Mouse (Mus musculus) forebrain, embryonic 14.5 days (tissue): Measurements from ENCODE around the gene Rnf181. TPM values are rescaled to one million over a fixed set of nuclear protein-coding genes. Genes with fewer than 3 reads are reported as not detected.

Experiments used
- ATAC-seq: fragments of 200-750 bp; cut with Nextera tagmentation; 2 replicates; pipeline ENCODE4 v1.8.0; 2017; ENCODE audit warnings: mild to moderate bottlenecking, moderate library complexity
- DNase-seq: peaks from one replicate; pipeline ENCODE4 v3.0.0-alpha.2; 2015; ENCODE audit warnings: low spot score
- H3K27ac ChIP-seq: fragments of 300-500 bp; sonication (generic); 2 replicates; pipeline ENCODE4 v1.5.1; 2014; ENCODE audit warnings: low read depth, mild to moderate bottlenecking, control low read depth, low read length, moderate library complexity
- H3K27me3 ChIP-seq: fragments of 300-500 bp; sonication (generic); replicated peaks from 2 replicates; pipeline ENCODE4 v1.6.1; 2014; ENCODE audit warnings: low read length, control low read depth, mixed read lengths; ENCODE audit not compliant: control insufficient read depth, insufficient read depth
- H3K36me3 ChIP-seq: fragments of 300-500 bp; sonication (generic); 2 replicates; pipeline ENCODE4 v1.6.1; 2014; ENCODE audit warnings: low read length, control low read depth; ENCODE audit not compliant: control insufficient read depth, insufficient read depth
- H3K4me1 ChIP-seq: fragments of 300-500 bp; sonication (generic); 2 replicates; pipeline ENCODE4 v1.6.1; 2014; ENCODE audit warnings: antibody characterized with exemption, low read length, control low read depth; ENCODE audit not compliant: control insufficient read depth, insufficient read depth
- H3K4me2 ChIP-seq: fragments of 300-500 bp; sonication (generic); 2 replicates; pipeline ENCODE4 v1.6.1; 2014; ENCODE audit warnings: mild to moderate bottlenecking, control low read depth, low read length
- H3K4me3 ChIP-seq: fragments of 300-500 bp; sonication (generic); 2 replicates; pipeline ENCODE4 v1.5.1; 2014; ENCODE audit warnings: low read depth, low read length, control low read depth
- H3K9ac ChIP-seq: fragments of 300-500 bp; sonication (generic); 2 replicates; pipeline ENCODE4 v1.6.1; 2014; ENCODE audit warnings: mild to moderate bottlenecking, low read length, control low read depth, moderate library complexity
- H3K9me3 ChIP-seq: fragments of 300-500 bp; sonication (generic); replicated peaks from 2 replicates; pipeline ENCODE4 v1.6.1; 2016; ENCODE audit warnings: low read length, control low read depth, mixed read lengths; ENCODE audit not compliant: control insufficient read depth
- WGBS: fragments of 180-500 bp; shearing (Covaris S2); extraction: QIAGEN DNeasy Blood & Tissue Kit; methylation state at CpG from one replicate; pipeline ENCODE4 v1.1.7; 2014; 5-methylcytosine and 5-hydroxymethylcytosine counted together
- polyA plus RNA-seq: library from polyadenylated mRNA; unstranded; fragments of >200 nt; fragmentation: Nextera tagmentation; extraction: Ambion mirVana; gene quantifications from 2 replicates; pipeline ENCODE4 v1.2.1, GENCODE M21; 2014

The Rnf181 gene
- polyA plus RNA-seq, 1 experiment from 2014 or later = 123 TPM

- no peaks in the 10 kb centered on the region for H3K9me3 ChIP-seq
- H3K9ac ChIP-seq = no peak overlapping the region
- no peaks in the 10 kb centered on the region for H3K36me3 ChIP-seq
- no peaks in the 10 kb centered on the region for H3K27me3 ChIP-seq
- H3K27ac ChIP-seq = no peak overlapping the region
- DNase-seq = no peak
- 78% methylated on average over 12 of the region's 12 CpGs for WGBS
- no peak for ATAC-seq
- no peaks in the 10 kb centered on the region for H3K4me1 ChIP-seq
- no peak overlapping the region for H3K4me2 ChIP-seq
- no peak overlapping the region for H3K4me3 ChIP-seq
Measured at GRCm38 (mm10) chr6:72370091-72370490, 3.3 kb upstream of the Rnf181 start.

- 80% methylated on average over 4 of the region's 4 CpGs for WGBS
Measured at GRCm38 (mm10) chr6:72369557-72369956, 2.8 kb upstream of the Rnf181 start.

GRCm38 (mm10) chr6:72367460-72367974 is 761 bp upstream of the Rnf181 start:
- H3K9me3 ChIP-seq = no peaks in the 10 kb centered on the region

More at GRCm38 (mm10) chr6:72369557-72369956, 2.8 kb upstream of the Rnf181 start:
- Histone ChIP-seq H3K27ac (no peak overlapping the region), H3K4me2 (no peak overlapping the region), H3K9me3 (no peaks in the 10 kb centered on the region), H3K4me1 (no peaks in the 10 kb centered on the region), H3K9ac (no peak overlapping the region), H3K4me3 (no peak overlapping the region), H3K27me3 (no peaks in the 10 kb centered on the region), H3K36me3 (no peaks in the 10 kb centered on the region)
- no peak for DNase-seq
- no peak for ATAC-seq

GRCm38 (mm10) chr6:72366304-72366703 is 452 bp downstream of the Rnf181 start:
- Histone ChIP-seq H3K4me2 (no peak overlapping the region), H3K4me3 (no peak overlapping the region), H3K27me3 (no peaks in the 10 kb centered on the region), H3K36me3 (no peaks in the 10 kb centered on the region), H3K27ac (no peak overlapping the region), H3K4me1 (peaks cover 5% of the 10 kb centered on the region), H3K9me3 (no peaks in the 10 kb centered on the region), H3K9ac (no peak overlapping the region)
- DNase-seq = no peak
- WGBS = 63% methylated on average over 3 of the region's 3 CpGs
- no peak for ATAC-seq

More at GRCm38 (mm10) chr6:72367460-72367974, 761 bp upstream of the Rnf181 start:
- no peak for ATAC-seq
- H3K27ac ChIP-seq = no peak overlapping the region
- no peak for DNase-seq
- no peak overlapping the region for H3K4me2 ChIP-seq
- H3K4me1 ChIP-seq = no peaks in the 10 kb centered on the region
- H3K9ac ChIP-seq = no peak overlapping the region
- no peaks in the 10 kb centered on the region for H3K27me3 ChIP-seq
- WGBS = 88% methylated on average over 3 of the region's 4 CpGs
- H3K4me3 ChIP-seq = no peak overlapping the region
- no peaks in the 10 kb centered on the region for H3K36me3 ChIP-seq

GRCm38 (mm10) chr6:72364985-72365384 is 1.8 kb downstream of the Rnf181 start:
- H3K4me2 ChIP-seq = no peak overlapping the region
- no peak overlapping the region for H3K4me3 ChIP-seq
- ATAC-seq (no peak), DNase-seq (no peak)
- no peak overlapping the region for H3K9ac ChIP-seq
- H3K9me3 ChIP-seq = no peaks in the 10 kb centered on the region
- peaks cover 7% of the 10 kb centered on the region for H3K36me3 ChIP-seq
- no peaks in the 10 kb centered on the region for H3K27me3 ChIP-seq
- WGBS = 74% methylated on average over 6 of the region's 6 CpGs
- no peak overlapping the region for H3K27ac ChIP-seq
- H3K4me1 ChIP-seq = peaks cover 7% of the 10 kb centered on the region

- Histone ChIP-seq H3K27me3 (no peaks in the 10 kb centered on the region), H3K4me1 (peaks cover 7% of the 10 kb centered on the region), H3K27ac (no peak overlapping the region), H3K4me3 (no peak overlapping the region), H3K9me3 (no peaks in the 10 kb centered on the region), H3K4me2 (no peak overlapping the region), H3K9ac (no peak overlapping the region), H3K36me3 (peaks cover 14% of the 10 kb centered on the region)
- WGBS = 46% methylated on average over 7 of the region's 7 CpGs
- DNase-seq (no peak), ATAC-seq (no peak)
Measured at GRCm38 (mm10) chr6:72364009-72364408, 2.7 kb downstream of the Rnf181 start.

- under 1% methylated on average over 42 of the region's 42 CpGs for WGBS
- Histone ChIP-seq H3K27me3 (no peaks in the 10 kb centered on the region), H3K27ac (peak overlapping the region; percentile 70; the same call in 1 of the 2 replicates), H3K4me1 (peaks cover 7% of the 10 kb centered on the region), H3K4me3 (peak overlapping the region; percentile 55), H3K4me2 (peak overlapping the region; percentile 86), H3K9ac (peak overlapping the region; percentile 76), H3K36me3 (peaks cover 24% of the 10 kb centered on the region), H3K9me3 (no peaks in the 10 kb centered on the region)
- DNase-seq (peak; percentile 99), ATAC-seq (peak; percentile 99)
Measured at GRCm38 (mm10) chr6:72362132-72363028, 4.4 kb downstream of the Rnf181 start.

GRCm38 (mm10) chr6:72361121-72361551 is 5.6 kb downstream of the Rnf181 start:
- peaks cover 24% of the 10 kb centered on the region for H3K36me3 ChIP-seq
- DNase-seq = no peak
- WGBS = 79% methylated on average over 5 of the region's 5 CpGs
- H3K27ac ChIP-seq = no peak overlapping the region
- H3K9ac ChIP-seq = no peak overlapping the region; the same call in 1 of the 2 replicates
- ATAC-seq = no peak
- H3K9me3 ChIP-seq = no peaks in the 10 kb centered on the region
- peak overlapping the region; percentile 55 for H3K4me3 ChIP-seq
- H3K27me3 ChIP-seq = no peaks in the 10 kb centered on the region
- peak overlapping the region; percentile 86 for H3K4me2 ChIP-seq
- H3K4me1 ChIP-seq = peaks cover 7% of the 10 kb centered on the region

- H3K4me1 ChIP-seq = peaks cover 7% of the 10 kb centered on the region
- no peak overlapping the region; the same call in 1 of the 2 replicates for H3K4me2 ChIP-seq
- H3K9ac ChIP-seq = no peak overlapping the region
- H3K4me3 ChIP-seq = no peak overlapping the region
- no peak overlapping the region for H3K27ac ChIP-seq
- ATAC-seq (no peak), DNase-seq (no peak)
- no peaks in the 10 kb centered on the region for H3K27me3 ChIP-seq
- 81% methylated on average over 7 of the region's 7 CpGs for WGBS
- H3K9me3 ChIP-seq = no peaks in the 10 kb centered on the region
- H3K36me3 ChIP-seq = peaks cover 24% of the 10 kb centered on the region
Measured at GRCm38 (mm10) chr6:72360599-72360935, 6.2 kb downstream of the Rnf181 start.
